Comparison of ENCODE assay signal across 8 mouse cellular contexts in genomic region chr17:21449669-21450068, GRCm38 (mm10). TPM values are rescaled to one million over a fixed set of nuclear protein-coding genes. Genes with fewer than 3 reads are reported as not detected.
DNase-seq lines count a peak whose midpoint lies in the region; ATAC-seq and TF ChIP-seq lines count a peak whose summit lies in the region.

No protein-coding gene starts in this region.

- H3K4me1 ChIP-seq in intestine, postnatal 0 days (replicated peaks; ENCODE audit: control insufficient read depth, insufficient read depth, low read length), result no peaks in the 10 kb centered on the region
- H3K4me1 ChIP-seq in midbrain, embryonic 11.5 days (ENCODE audit: control insufficient read depth, insufficient read depth, low read length), result peaks cover 3% of the 10 kb centered on the region; the same call in 1 of the 2 replicates

- H3K9ac ChIP-seq in intestine, postnatal 0 days (ENCODE audit: low read depth, low read length), result 0 out of 2 replicates have a peak overlapping the region, but pooled peaks have one; percentile 56
- peak overlapping the region; percentile 64 for H3K9ac ChIP-seq in midbrain, embryonic 11.5 days (ENCODE audit: low read length)

- peak overlapping the region; percentile 51 for H3K4me3 ChIP-seq in intestine, postnatal 0 days (ENCODE audit: low read depth, low read length)
- H3K4me3 ChIP-seq in midbrain, embryonic 11.5 days (ENCODE audit: low read depth, low read length), result peak overlapping the region; percentile 61

- WGBS in intestine, postnatal 0 days, result 0% methylated on average over 3 of the region's 3 CpGs
- 1% methylated on average over 3 of the region's 3 CpGs for WGBS in midbrain, embryonic 11.5 days

- peak; percentile 79 for DNase-seq in urinary bladder, postnatal 14 days (ENCODE audit: low spot score)
- DNase-seq in urinary bladder, adult 2 months (ENCODE audit: low spot score), result no peak
- DNase-seq in embryo, embryonic 11 days, result peak; percentile 84
- peak; percentile 49 for DNase-seq in gastrocnemius, postnatal 25 days
- peak; percentile 53 for DNase-seq in left cerebral cortex, postnatal 4 days
- DNase-seq in midbrain, embryonic 11.5 days (ENCODE audit: low spot score, missing footprints), result no peak
- DNase-seq in spleen, adult 18-20 months, result peak; percentile 43 to 48

- H3K36me3 ChIP-seq in intestine, postnatal 0 days (ENCODE audit: control insufficient read depth, insufficient read depth), result no peaks in the 10 kb centered on the region
- H3K36me3 ChIP-seq in midbrain, embryonic 11.5 days (ENCODE audit: control insufficient read depth, insufficient read depth, low read length), result no peaks in the 10 kb centered on the region

- TF ChIP-seq CTCF in intestine, postnatal 0 days (IDR thresholded peaks at IDR 0.05; ENCODE audit: low read depth), result peak; percentile 81

- H3K9me3 ChIP-seq in intestine, postnatal 0 days (ENCODE audit: control insufficient read depth), result no peaks in the 10 kb centered on the region
- H3K9me3 ChIP-seq in midbrain, embryonic 11.5 days (ENCODE audit: control insufficient read depth, low read length), result no peaks in the 10 kb centered on the region

- H3K4me2 ChIP-seq in intestine, postnatal 0 days (replicated peaks; ENCODE audit: low read depth), result peak overlapping the region; percentile 73
- peak overlapping the region; percentile 52 for H3K4me2 ChIP-seq in midbrain, embryonic 11.5 days

- ATAC-seq in intestine, postnatal 0 days, result peak; percentile 84
- ATAC-seq in midbrain, embryonic 11.5 days (ENCODE audit: low FRiP score), result peak; percentile 79

- intact Hi-C loops in left cerebral cortex, postnatal 4 days (cut with DNase I), result loop anchor here (5.0 kb wide), 1 partner anchor 68 kb away; no protein-coding TSS in a partner anchor

- H3K27me3 ChIP-seq in intestine, postnatal 0 days (replicated peaks; ENCODE audit: control insufficient read depth, insufficient read depth, low read length), result no peaks in the 10 kb centered on the region
- H3K27me3 ChIP-seq in midbrain, embryonic 11.5 days (ENCODE audit: control insufficient read depth, insufficient read depth, low read length), result no peaks in the 10 kb centered on the region

- peak overlapping the region; percentile 91 for H3K27ac ChIP-seq in intestine, postnatal 0 days (ENCODE audit: low read depth, low read length)
- H3K27ac ChIP-seq in midbrain, embryonic 11.5 days (ENCODE audit: low read depth, low read length), result peak overlapping the region; percentile 36; the same call in 1 of the 2 replicates

RNA-seq across cellular contexts. Expression of gene Zfp51, which starts 0.5 kb away (rescaled TPM):
- 7.1 and 8.6 TPM in 2 replicates for polyA plus RNA-seq in urinary bladder, adult 2 months (2012; rRNA removed)
- total RNA-seq in gastrocnemius, postnatal 25 days (2021), result 1 to 10 TPM; 5.2 to 5.4 TPM
- polyA plus RNA-seq in intestine, postnatal 0 days (2015; fragmentation: Nextera tagmentation; extraction: Ambion mirVana), result 7.8 and 8.3 TPM in 2 replicates
- total RNA-seq in left cerebral cortex, postnatal 4 days (2021), result 1 to 10 TPM; 4.8 to 4.9 TPM
- 16.7 TPM in 2 replicates for polyA plus RNA-seq in midbrain, embryonic 11.5 days (2014; fragmentation: Nextera tagmentation; extraction: Ambion mirVana)

RNA-seq across cellular contexts. Expression of gene Zfp54, which starts 26.6 kb away (rescaled TPM):
- 6.1 and 6.2 TPM in 2 replicates for polyA plus RNA-seq in urinary bladder, adult 2 months (2012; rRNA removed)
- total RNA-seq in gastrocnemius, postnatal 25 days (2021), result under 1 TPM; 0.84 to 0.99 TPM
- polyA plus RNA-seq in intestine, postnatal 0 days (2015; fragmentation: Nextera tagmentation; extraction: Ambion mirVana), result 4.6 and 4.9 TPM in 2 replicates
- 1 to 10 TPM; 2.7 to 3.6 TPM for total RNA-seq in left cerebral cortex, postnatal 4 days (2021)
- polyA plus RNA-seq in midbrain, embryonic 11.5 days (2014; fragmentation: Nextera tagmentation; extraction: Ambion mirVana), result 2.3 and 3.6 TPM in 2 replicates

RNA-seq across cellular contexts. Expression of gene Zfp53, which starts 39.1 kb away (rescaled TPM):
- 8.1 and 9.2 TPM in 2 replicates for polyA plus RNA-seq in urinary bladder, adult 2 months (2012; rRNA removed)
- total RNA-seq in gastrocnemius, postnatal 25 days (2021), result 1 to 10 TPM; 1.1 to 1.4 TPM
- polyA plus RNA-seq in intestine, postnatal 0 days (2015; fragmentation: Nextera tagmentation; extraction: Ambion mirVana), result 5.8 and 5.9 TPM in 2 replicates
- 1 to 10 TPM; 7.3 to 8.0 TPM for total RNA-seq in left cerebral cortex, postnatal 4 days (2021)
- polyA plus RNA-seq in midbrain, embryonic 11.5 days (2014; fragmentation: Nextera tagmentation; extraction: Ambion mirVana), result 10.9 and 12.4 TPM in 2 replicates

Comparison
In these comparisons a context has a peak if more than half of its experiments do, and no peak if none do; other contexts are left out.
1. DNase-seq: peak in urinary bladder, postnatal 14 days (single experiment), embryo, embryonic 11 days (single experiment), gastrocnemius, postnatal 25 days (single experiment), left cerebral cortex, postnatal 4 days (single experiment) and spleen, adult 18-20 months (2 of 2); none in urinary bladder, adult 2 months (single experiment) and midbrain, embryonic 11.5 days (single experiment).